Mouse (Mus musculus): Measurements from ENCODE around the gene Myom3. TPM values are rescaled to one million over a fixed set of nuclear protein-coding genes. Genes with fewer than 3 reads are reported as not detected.
"Not testable (repeated sequence)": the region's sequence is repeated elsewhere in the genome, so short reads cannot be mapped to it uniquely, and the experiment has no call there.

Myom3 gene
- 1 to 10 TPM in 1 of 2 experiments, under 1 TPM in 1; 0.61 to 1.5 TPM for total RNA-seq (2021)
- 1.4 and 1.6 TPM in 2 replicates for polyA plus RNA-seq (2012; rRNA removed)
- long read RNA-seq, partial matches to known transcripts = 1 of 1 reads
- long read RNA-seq, other reads (novel, unspliced or antisense) = 0 of 1 reads

DNA sequence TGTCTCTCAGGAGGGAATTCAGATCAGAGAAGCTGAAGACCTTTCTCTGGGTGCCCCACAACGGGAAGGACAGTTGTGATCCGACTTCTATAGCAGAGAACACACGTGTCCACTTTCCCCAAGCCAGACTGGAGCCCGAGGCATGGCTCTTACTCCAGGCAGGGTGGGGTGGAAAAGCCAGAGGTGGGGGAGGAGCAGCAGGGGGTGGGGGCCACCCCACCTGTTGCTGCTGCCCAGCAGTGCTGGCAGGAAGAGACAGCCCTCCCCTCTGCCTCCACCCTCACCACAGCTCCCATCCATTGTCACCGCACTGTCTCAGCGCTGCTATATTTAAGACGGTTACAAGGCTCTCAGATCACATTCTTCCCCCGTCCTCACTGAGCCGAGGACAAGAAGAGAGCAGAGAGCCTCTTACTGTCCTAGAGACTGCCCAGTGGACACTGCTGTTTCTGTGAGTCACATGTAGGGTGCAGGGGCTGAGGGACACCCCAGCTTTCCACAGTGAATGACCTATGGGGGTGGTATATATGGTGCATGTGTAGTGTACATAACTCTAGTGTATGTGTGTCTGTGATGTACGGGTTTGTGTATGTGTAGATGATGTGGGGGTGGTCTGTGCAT lies at the start of gene Myom3:
Gene Myom3 (plus strand): TSS at position 360 of the 621 bp plus-strand sequence.
- Histone ChIP-seq H3K27me3 (ENCODE audit: control insufficient read depth, insufficient read depth, low read length) (no peaks in the 10 kb centered on the region), H3K27ac (no peak within 1 kb of the TSS), H3K79me2 (replicated peaks; ENCODE audit: control insufficient read depth, insufficient read depth, low read length) (no peaks in the 10 kb centered on the region), H3K4me3 (no peak within 1 kb of the TSS), H3K9ac (ENCODE audit: low read depth, low read length) (no peak within 1 kb of the TSS), H3K4me1 (ENCODE audit: control insufficient read depth, insufficient read depth, low read length) (no peaks in the 10 kb centered on the region), H3K36me3 (ENCODE audit: control insufficient read depth, insufficient read depth, low read length) (no peaks in the 10 kb centered on the region)
- WGBS = 46% methylated on average over 10 of the region's 10 CpGs
- TF ChIP-seq EP300 (IDR thresholded peaks at IDR 0.05; ENCODE audit: insufficient read depth, low read depth, low read length) (no peak), POLR2A (IDR thresholded peaks at IDR 0.05; ENCODE audit: insufficient read depth, low read depth, low read length) (no peak), CTCF (IDR thresholded peaks at IDR 0.05) (no peak)
- intact Hi-C loops (cut with DNase I) = no loop called here
- DNase-seq = no peak

GRCm38 (mm10) chr4:135710392-135710791 lies 49.1 kb upstream of the Myom3 start:
- 64% methylated on average over 3 of the region's 3 CpGs for WGBS
- Histone ChIP-seq H3K9ac (ENCODE audit: low read depth, low read length) (no peak overlapping the region), H3K27ac (no peak overlapping the region), H3K36me3 (ENCODE audit: control insufficient read depth, insufficient read depth, low read length) (no peaks in the 10 kb centered on the region), H3K4me1 (ENCODE audit: control insufficient read depth, insufficient read depth, low read length) (no peaks in the 10 kb centered on the region), H3K4me3 (no peak overlapping the region), H3K79me2 (replicated peaks; ENCODE audit: control insufficient read depth, insufficient read depth, low read length) (no peaks in the 10 kb centered on the region), H3K27me3 (ENCODE audit: control insufficient read depth, insufficient read depth, low read length) (no peaks in the 10 kb centered on the region)
- TF ChIP-seq POLR2A (IDR thresholded peaks at IDR 0.05; ENCODE audit: insufficient read depth, low read depth, low read length) (no peak), EP300 (IDR thresholded peaks at IDR 0.05; ENCODE audit: insufficient read depth, low read depth, low read length) (no peak), CTCF (IDR thresholded peaks at IDR 0.05) (no peak)
- no peak for DNase-seq
- intact Hi-C loops (cut with DNase I) = no loop called here

DNA sequence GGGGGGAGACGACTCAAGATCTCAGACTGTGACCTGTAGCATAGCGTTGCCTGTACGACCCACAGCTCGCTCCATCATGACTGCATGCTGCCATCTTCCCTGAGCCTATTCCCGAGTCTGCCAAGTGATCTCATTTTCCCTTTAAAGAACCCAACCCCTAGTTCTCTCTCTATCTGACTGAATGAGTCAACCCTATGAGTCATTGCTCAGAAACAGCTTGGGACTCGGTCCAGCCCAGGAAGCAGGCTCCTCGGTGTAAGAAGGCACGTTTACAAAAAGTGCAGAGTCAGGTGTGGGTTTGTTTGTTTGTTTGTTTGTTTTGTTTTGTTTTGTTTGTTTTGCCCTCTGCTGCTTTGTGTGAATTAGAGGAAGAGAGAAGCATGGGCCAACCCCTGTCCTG lies 44.7 kb upstream of the Myom3 start:
- WGBS = 43% methylated on average over 8 of the region's 8 CpGs
- Histone ChIP-seq H3K36me3 (ENCODE audit: control insufficient read depth, insufficient read depth, low read length) (no peaks in the 10 kb centered on the region), H3K4me1 (ENCODE audit: control insufficient read depth, insufficient read depth, low read length) (no peaks in the 10 kb centered on the region), H3K79me2 (replicated peaks; ENCODE audit: control insufficient read depth, insufficient read depth, low read length) (no peaks in the 10 kb centered on the region), H3K4me3 (no peak overlapping the region), H3K9ac (ENCODE audit: low read depth, low read length) (no peak overlapping the region), H3K27ac (no peak overlapping the region), H3K27me3 (ENCODE audit: control insufficient read depth, insufficient read depth, low read length) (no peaks in the 10 kb centered on the region)
- intact Hi-C loops (cut with DNase I) = no loop called here
- TF ChIP-seq EP300 (IDR thresholded peaks at IDR 0.05; ENCODE audit: insufficient read depth, low read depth, low read length) (no peak), POLR2A (IDR thresholded peaks at IDR 0.05; ENCODE audit: insufficient read depth, low read depth, low read length) (no peak), CTCF (IDR thresholded peaks at IDR 0.05) (no peak)
- DNase-seq = peak in 1 of 2 experiments; percentile 47

DNA sequence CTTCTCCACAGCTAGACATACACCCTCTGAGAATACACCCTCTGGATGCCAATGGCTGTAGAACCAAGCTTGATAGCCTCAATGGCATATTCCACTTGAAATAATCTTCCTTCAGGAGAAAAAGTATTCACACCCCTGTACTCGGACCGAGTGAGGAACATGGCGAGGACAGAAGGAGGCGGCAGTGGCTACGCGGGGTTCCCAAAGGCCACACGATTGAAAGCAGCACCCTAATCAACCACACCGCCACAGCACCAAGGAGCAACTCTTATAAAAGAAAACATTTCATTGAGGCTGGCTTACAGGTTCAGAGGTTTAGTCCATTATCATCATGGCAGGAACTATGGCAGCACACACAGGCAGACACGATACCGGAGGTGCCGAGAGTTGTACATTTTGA lies 43.1 kb upstream of the Myom3 start:
- H3K4me3 ChIP-seq; H3K4me1 ChIP-seq (ENCODE audit: control insufficient read depth, insufficient read depth, low read length); H3K79me2 ChIP-seq (replicated peaks; ENCODE audit: control insufficient read depth, insufficient read depth, low read length); H3K36me3 ChIP-seq (ENCODE audit: control insufficient read depth, insufficient read depth, low read length); H3K27ac ChIP-seq; DNase-seq; intact Hi-C loops (cut with DNase I); H3K27me3 ChIP-seq (ENCODE audit: control insufficient read depth, insufficient read depth, low read length); H3K9ac ChIP-seq (ENCODE audit: low read depth, low read length): not testable (repeated sequence)
- 94% methylated on average over 11 of the region's 11 CpGs for WGBS

DNA sequence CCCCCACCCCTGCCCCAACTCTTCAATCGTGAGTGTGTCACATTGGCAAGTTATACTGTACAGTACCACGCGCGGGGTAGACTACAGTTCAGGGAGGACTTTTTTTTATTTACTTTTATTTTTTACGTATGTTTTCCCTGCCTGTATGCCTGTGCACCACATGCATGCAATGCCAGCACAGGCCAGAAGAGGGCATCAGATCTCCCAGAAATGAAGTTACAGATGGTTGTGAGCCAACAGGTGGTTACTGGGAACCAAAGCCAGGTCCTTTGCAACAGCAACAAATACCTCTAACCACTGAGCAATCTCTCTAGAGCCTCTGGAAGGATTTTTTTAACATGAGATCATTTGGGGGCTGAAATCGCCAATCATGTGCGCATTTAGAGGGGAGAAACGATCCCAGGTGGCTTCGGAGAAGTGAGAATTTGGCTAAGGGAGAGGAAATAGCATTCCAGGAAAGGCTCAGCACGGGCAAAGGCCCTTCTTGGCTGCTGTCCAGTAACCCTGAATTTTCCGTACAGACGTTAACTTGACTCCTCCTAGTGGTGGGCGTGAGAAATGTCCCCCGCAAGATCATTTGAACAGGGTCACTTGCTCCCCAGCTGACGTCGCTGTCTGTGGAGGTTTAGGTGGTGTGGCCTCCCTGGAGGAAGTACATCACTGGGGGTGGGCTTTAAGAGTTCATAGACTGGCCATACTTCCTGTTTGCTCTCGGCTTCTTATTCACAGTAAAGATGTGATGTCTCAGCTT lies 36.8 kb upstream of the Myom3 start:
- Histone ChIP-seq H3K27me3 (ENCODE audit: control insufficient read depth, insufficient read depth, low read length) (no peaks in the 10 kb centered on the region), H3K79me2 (replicated peaks; ENCODE audit: control insufficient read depth, insufficient read depth, low read length) (no peaks in the 10 kb centered on the region), H3K4me1 (ENCODE audit: control insufficient read depth, insufficient read depth, low read length) (no peaks in the 10 kb centered on the region), H3K4me3 (no peak overlapping the region), H3K9ac (ENCODE audit: low read depth, low read length) (no peak overlapping the region), H3K36me3 (ENCODE audit: control insufficient read depth, insufficient read depth, low read length) (no peaks in the 10 kb centered on the region), H3K27ac (no peak overlapping the region)
- 59% methylated on average over 17 of the region's 17 CpGs for WGBS
- peak; percentile 48 for TF ChIP-seq CTCF (IDR thresholded peaks at IDR 0.05)
- no peak for TF ChIP-seq EP300 (IDR thresholded peaks at IDR 0.05; ENCODE audit: insufficient read depth, low read depth, low read length)
- TF ChIP-seq POLR2A (IDR thresholded peaks at IDR 0.05; ENCODE audit: insufficient read depth, low read depth, low read length) = no peak
- intact Hi-C loops (cut with DNase I) = no loop called here
- DNase-seq = no peak

DNA sequence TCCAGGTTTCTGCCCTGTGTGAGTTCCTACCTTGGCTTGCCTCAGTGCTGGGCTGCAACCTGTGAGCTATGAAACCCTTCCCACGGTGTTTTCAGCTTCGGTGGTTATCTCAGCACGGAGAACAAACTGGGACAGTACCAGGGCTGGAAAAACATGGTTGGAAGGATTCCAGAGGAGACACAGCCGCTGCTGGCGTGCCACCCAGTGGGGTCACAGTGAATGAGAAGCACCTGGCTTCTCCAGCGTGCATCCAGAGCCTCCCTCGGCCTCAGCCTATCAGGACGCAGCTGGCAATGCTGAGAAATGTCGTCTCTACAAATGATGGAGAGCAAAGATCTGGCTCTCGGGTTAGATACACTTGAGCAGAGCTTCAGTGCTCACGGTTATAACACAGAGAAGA lies 33.1 kb upstream of the Myom3 start:
- Histone ChIP-seq H3K27ac (no peak overlapping the region), H3K9ac (ENCODE audit: low read depth, low read length) (no peak overlapping the region), H3K4me3 (no peak overlapping the region), H3K4me1 (ENCODE audit: control insufficient read depth, insufficient read depth, low read length) (no peaks in the 10 kb centered on the region), H3K36me3 (ENCODE audit: control insufficient read depth, insufficient read depth, low read length) (no peaks in the 10 kb centered on the region), H3K79me2 (replicated peaks; ENCODE audit: control insufficient read depth, insufficient read depth, low read length) (no peaks in the 10 kb centered on the region), H3K27me3 (ENCODE audit: control insufficient read depth, insufficient read depth, low read length) (no peaks in the 10 kb centered on the region)
- peak in 1 of 2 experiments; percentile 29 for DNase-seq
- intact Hi-C loops (cut with DNase I) = no loop called here
- 45% methylated on average over 11 of the region's 11 CpGs for WGBS
- TF ChIP-seq POLR2A (IDR thresholded peaks at IDR 0.05; ENCODE audit: insufficient read depth, low read depth, low read length) (no peak), CTCF (IDR thresholded peaks at IDR 0.05) (0 out of 2 replicates have a peak, but pooled peaks have one; percentile 5)

All from heart, adult 2 months (tissue).